Mouse (Mus musculus) layer of hippocampus, adult 9-10 months (tissue): ENCODE measurements at regions not wholly inside any gene's neighbourhood (a gene's known extent, or its start where the extent isn't known, plus 50 kb on each side); places are given as distances from the start of the nearest gene placed in this dataset.

Experiments used
- DNase-seq: peaks from one replicate; pipeline ENCODE4 v3.0.0; 2022; ENCODE audit warnings: low spot score

- no peak for DNase-seq
Observed at GRCm38 (mm10) chr16:68428541-68428940, 807.8 kb upstream of the Cadm2 start.

- DNase-seq: no peak
Observed at GRCm38 (mm10) chr16:68427522-68427921, 806.8 kb upstream of the Cadm2 start.

GRCm38 (mm10) chr16:68425276-68425675, 804.6 kb upstream of the Cadm2 start:
- DNase-seq: no peak

GRCm38 (mm10) chr16:68401860-68402671, 781.4 kb upstream of the Cadm2 start:
- DNase-seq: peak; percentile 24

- DNase-seq: no peak
Observed at GRCm38 (mm10) chr16:68400591-68400990, 779.9 kb upstream of the Cadm2 start.

DNA sequence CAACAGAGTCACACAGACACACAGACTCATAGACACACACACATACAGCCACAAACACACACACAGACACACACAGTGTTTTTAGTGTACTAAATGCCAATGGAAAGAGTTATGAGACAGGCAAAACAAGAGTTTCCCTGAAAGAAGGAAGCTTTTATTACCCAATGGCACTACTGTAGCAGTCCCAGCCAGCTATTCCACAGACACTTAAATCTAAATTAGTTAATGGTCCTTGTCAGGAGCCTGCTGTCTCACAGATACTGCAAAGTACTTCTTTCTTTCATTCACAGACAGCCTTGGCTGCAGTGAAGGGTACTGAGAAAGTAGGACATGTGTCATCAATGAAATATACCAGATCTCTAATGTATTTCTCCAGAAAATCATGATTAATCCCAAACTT, 730.4 kb upstream of the Cadm2 start:
- DNase-seq: no peak

GRCm38 (mm10) chr16:68338970-68339369, 718.3 kb upstream of the Cadm2 start:
- no peak for DNase-seq
